Mouse (Mus musculus) heart, embryonic 10.5 days (tissue): ENCODE results near the gene Gm28048. TPM values are rescaled to one million over a fixed set of nuclear protein-coding genes. Genes with fewer than 3 reads are reported as not detected.
A peak's percentile ranks its signal among the peaks of the same experiment; 100 is the strongest.

Experiments
- DNase-seq: peaks from one replicate; pipeline ENCODE4 v3.0.0-alpha.2; 2017; ENCODE audit warnings: low spot score
- H3K27ac ChIP-seq: fragments of 300-500 bp; sonication (generic); 2 replicates; pipeline ENCODE4 v1.5.1; 2016; ENCODE audit warnings: mild to moderate bottlenecking
- H3K27me3 ChIP-seq: fragments of 300-500 bp; sonication (generic); 2 replicates; pipeline ENCODE4 v1.6.1; 2016; ENCODE audit warnings: mild to moderate bottlenecking; ENCODE audit not compliant: poor library complexity, insufficient read depth, severe bottlenecking
- H3K36me3 ChIP-seq: fragments of 300-500 bp; sonication (generic); 2 replicates; pipeline ENCODE4 v1.6.1; 2016; ENCODE audit warnings: mild to moderate bottlenecking, moderate library complexity
- H3K4me1 ChIP-seq: fragments of 300-500 bp; sonication (generic); 2 replicates; pipeline ENCODE4 v1.6.1; 2016; ENCODE audit warnings: mild to moderate bottlenecking
- H3K4me3 ChIP-seq: fragments of 300-500 bp; sonication (generic); 2 replicates; pipeline ENCODE4 v1.5.1; 2016; ENCODE audit warnings: mild to moderate bottlenecking, moderate library complexity
- H3K9me3 ChIP-seq: fragments of 300-500 bp; sonication (generic); 2 replicates; pipeline ENCODE4 v1.6.1; 2016; ENCODE audit warnings: mild to moderate bottlenecking, moderate library complexity
- WGBS: fragments of 180-500 bp; shearing (Covaris S2); methylation state at CpG from one replicate; pipeline ENCODE4 v1.1.7; 2016; 5-methylcytosine and 5-hydroxymethylcytosine counted together
- polyA plus RNA-seq: library from polyadenylated mRNA; unstranded; fragments of >200 nt; fragmentation: Nextera tagmentation; extraction: Ambion mirVana; gene quantifications from 2 replicates; pipeline ENCODE4 v1.2.1, GENCODE M21; 2016

The Gm28048 gene
- polyA plus RNA-seq, 1 experiment from 2014 or later = 8.3 TPM

DNA sequence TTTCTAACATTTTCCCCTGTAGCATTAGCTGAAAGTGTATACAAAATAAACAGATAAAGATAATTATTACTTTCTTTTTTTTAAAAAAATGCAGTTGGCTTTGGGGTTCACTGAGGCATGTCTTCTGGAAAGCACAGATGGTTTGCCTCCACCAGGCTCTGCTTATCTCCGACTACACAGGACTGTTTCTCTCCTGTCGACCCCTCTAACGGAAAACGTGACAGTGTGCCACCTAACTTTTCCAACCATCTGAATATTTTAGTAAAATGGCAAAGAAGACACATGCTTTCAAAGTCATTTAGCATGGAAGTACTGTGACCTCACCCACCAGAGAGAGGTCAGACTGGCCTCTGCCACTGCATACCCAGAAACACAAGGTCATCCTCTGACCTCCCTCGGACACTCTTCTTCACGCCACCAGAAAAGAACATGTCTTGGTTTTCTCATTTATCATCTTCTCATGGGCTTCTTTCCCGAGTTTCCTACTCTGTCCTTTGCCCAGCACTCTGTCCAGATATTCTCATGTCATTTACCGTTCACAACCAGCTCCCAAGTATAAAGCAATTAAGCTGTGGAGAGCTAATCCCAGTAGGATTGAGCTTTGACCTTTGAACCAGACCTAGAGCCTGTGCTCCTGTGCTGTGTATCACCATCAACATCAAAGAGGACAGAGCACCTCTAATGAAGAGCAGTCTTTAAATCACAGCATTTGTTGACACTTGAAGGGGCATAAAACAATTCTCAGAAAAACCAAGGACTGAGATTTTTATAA lies 134.7 kb downstream of the Gm28048 start:
- Histone ChIP-seq H3K27me3 (no peaks in the 10 kb centered on the region), H3K27ac (no peak overlapping the region), H3K9me3 (no peaks in the 10 kb centered on the region), H3K4me1 (peaks cover 56% of the 10 kb centered on the region), H3K36me3 (no peaks in the 10 kb centered on the region), H3K4me3 (no peak overlapping the region)
- no peak for DNase-seq
- WGBS = 43% methylated on average over 8 of the region's 8 CpGs

- no peak overlapping the region for H3K27ac ChIP-seq
- H3K4me1 ChIP-seq = peaks cover 56% of the 10 kb centered on the region
- H3K27me3 ChIP-seq = no peaks in the 10 kb centered on the region
- WGBS = 59% methylated on average over 6 of the region's 6 CpGs
- no peaks in the 10 kb centered on the region for H3K9me3 ChIP-seq
- H3K4me3 ChIP-seq = no peak overlapping the region
- DNase-seq = no peak
- no peaks in the 10 kb centered on the region for H3K36me3 ChIP-seq
These were observed 135.6 kb downstream of the Gm28048 start for GRCm38 (mm10) chr11:22846093-22846835.

DNA sequence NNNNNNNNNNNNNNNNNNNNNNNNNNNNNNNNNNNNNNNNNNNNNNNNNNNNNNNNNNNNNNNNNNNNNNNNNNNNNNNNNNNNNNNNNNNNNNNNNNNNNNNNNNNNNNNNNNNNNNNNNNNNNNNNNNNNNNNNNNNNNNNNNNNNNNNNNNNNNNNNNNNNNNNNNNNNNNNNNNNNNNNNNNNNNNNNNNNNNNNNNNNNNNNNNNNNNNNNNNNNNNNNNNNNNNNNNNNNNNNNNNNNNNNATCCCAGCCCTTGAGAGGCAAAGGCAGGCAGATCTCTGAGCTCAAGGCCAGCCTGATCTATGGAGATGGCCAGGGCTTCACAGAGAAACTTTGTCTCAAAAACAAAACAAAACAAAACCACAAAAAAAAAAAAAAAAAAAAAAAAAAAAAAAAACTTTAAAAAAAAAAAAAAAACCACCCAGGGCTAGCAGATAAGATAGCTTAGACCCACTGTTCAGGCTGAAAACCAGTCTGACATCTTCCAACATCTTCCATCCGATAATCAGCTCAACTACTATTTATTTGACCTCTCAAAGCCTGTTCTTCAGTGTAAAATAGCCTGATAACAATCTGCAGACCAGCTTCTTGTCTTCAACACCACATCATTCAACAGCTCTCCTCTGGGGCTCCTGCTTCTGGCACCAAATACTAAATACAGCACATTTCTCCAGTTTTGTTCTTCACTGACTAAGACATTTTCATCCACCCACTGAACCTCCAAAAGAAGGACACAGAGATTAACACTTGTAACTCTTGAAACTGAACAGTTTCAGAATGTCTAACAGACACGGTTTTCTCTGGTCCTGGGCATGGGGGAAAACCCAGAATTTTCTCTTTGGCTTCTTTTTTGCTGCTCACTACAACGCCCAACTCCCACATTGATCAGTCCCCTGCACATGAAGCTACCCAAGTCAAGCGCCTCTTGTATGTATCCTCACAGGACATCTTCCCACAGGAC lies 136.9 kb downstream of the Gm28048 start:
- H3K9me3 ChIP-seq = no peaks in the 10 kb centered on the region
- H3K36me3 ChIP-seq = no peaks in the 10 kb centered on the region
- H3K4me1 ChIP-seq = peaks cover 47% of the 10 kb centered on the region
- no peak for DNase-seq
- 46% methylated on average over 4 of the region's 4 CpGs for WGBS
- H3K4me3 ChIP-seq = no peak overlapping the region
- no peaks in the 10 kb centered on the region for H3K27me3 ChIP-seq
- no peak overlapping the region for H3K27ac ChIP-seq

- Histone ChIP-seq H3K4me3 (no peak overlapping the region), H3K27ac (no peak overlapping the region), H3K27me3 (no peaks in the 10 kb centered on the region), H3K36me3 (no peaks in the 10 kb centered on the region), H3K9me3 (no peaks in the 10 kb centered on the region), H3K4me1 (peaks cover 9% of the 10 kb centered on the region)
- no peak for DNase-seq
- 73% methylated on average over 3 of the region's 3 CpGs for WGBS
These were observed 142.4 kb downstream of the Gm28048 start for GRCm38 (mm10) chr11:22839456-22839855.

DNA sequence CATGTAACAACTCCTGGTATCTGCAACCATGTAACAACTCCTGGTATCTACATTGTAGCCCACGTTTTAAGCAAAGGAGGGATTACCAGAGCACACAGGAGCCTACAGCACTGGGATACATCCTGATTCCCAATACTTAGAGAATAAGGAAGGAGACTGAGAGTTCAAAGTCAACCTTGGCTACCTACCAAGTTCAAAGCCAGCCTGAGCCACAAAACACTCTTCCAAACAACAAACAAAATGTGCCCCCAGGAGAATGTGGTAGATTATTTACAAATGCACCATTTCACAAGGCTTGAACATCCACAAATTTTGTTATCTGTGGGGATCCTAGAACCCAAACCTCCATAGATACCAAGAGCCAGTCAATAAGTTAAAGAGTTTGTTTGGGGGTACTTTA lies 143.5 kb downstream of the Gm28048 start:
- 50% methylated on average over 1 of the region's 1 CpGs for WGBS
- H3K4me3 ChIP-seq = no peak overlapping the region
- no peaks in the 10 kb centered on the region for H3K9me3 ChIP-seq
- no peak for DNase-seq
- H3K4me1 ChIP-seq = peaks cover 3% of the 10 kb centered on the region
- no peak overlapping the region for H3K27ac ChIP-seq
- no peaks in the 10 kb centered on the region for H3K27me3 ChIP-seq
- H3K36me3 ChIP-seq = no peaks in the 10 kb centered on the region

DNA sequence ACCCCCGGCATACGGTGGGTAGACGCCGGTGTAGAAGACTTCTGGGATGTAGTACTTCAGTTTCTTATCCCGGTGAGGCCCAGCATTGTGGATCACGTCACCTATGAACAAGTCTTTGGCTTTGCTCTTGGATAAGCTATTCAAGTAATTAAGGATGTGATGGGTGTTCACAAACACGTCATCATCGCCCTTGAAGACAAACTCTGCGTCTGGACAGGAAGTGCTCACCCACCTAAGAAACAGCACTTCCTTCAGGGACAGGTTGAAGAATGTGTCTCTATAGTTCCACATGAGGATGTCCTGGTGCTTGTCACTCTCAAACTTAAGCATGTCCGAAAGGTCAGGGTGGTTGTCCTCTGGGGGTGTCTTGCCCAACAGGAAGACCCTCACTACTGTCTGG lies 145.6 kb downstream of the Gm28048 start:
- Histone ChIP-seq H3K4me3 (no peak overlapping the region), H3K4me1 (no peaks in the 10 kb centered on the region; the same call in 1 of the 2 replicates), H3K27me3 (no peaks in the 10 kb centered on the region), H3K36me3 (no peaks in the 10 kb centered on the region), H3K9me3 (no peaks in the 10 kb centered on the region), H3K27ac (no peak overlapping the region)
- WGBS = 88% methylated on average over 10 of the region's 10 CpGs
- DNase-seq = no peak

DNA sequence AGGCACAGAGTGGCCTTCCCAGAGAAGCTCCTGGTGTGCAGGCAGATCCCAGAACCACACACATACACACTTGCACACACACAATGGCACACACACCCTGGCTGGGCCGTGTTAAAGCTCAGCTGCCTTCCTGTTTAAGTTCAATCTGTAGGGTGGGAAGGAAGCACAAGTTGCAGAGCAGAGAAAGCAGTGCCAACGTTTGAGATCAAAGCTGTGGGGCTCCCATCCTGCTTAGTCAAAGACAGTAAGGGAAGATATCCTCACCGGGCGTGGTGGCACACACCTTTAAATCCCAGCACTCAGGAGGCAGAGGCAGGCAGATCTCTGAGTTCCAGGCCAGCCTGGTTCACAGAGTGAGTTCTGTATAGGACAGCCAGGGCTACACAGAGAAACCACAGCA lies 149.3 kb downstream of the Gm28048 start:
- Histone ChIP-seq H3K4me1 (peaks cover 12% of the 10 kb centered on the region), H3K36me3 (no peaks in the 10 kb centered on the region), H3K27me3 (no peaks in the 10 kb centered on the region), H3K9me3 (no peaks in the 10 kb centered on the region), H3K4me3 (no peak overlapping the region), H3K27ac (no peak overlapping the region)
- 81% methylated on average over 4 of the region's 4 CpGs for WGBS
- no peak for DNase-seq

GRCm38 (mm10) chr11:22831916-22832315 lies 150.0 kb downstream of the Gm28048 start:
- peaks cover 12% of the 10 kb centered on the region for H3K4me1 ChIP-seq
- 77% methylated on average over 11 of the region's 11 CpGs for WGBS

DNA sequence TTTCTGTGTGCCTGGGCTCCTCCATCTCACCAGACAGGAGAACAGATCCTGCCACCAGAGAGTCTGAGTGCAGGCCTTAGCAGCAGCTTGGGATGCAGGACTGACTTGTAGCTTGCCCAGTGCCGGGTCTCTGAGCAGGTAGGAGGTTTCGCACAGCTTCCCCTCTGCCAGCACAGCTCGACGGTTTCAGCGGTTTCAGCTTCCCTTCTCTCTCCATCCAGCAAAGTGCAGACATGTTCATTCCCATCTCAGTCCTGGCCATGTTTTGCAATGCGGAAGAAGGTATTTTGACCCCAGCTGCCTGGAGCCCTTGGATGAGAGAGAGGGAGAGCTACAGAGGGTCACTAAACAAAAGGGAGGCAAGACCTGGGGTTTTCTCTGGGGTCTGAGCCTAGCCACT lies 151.2 kb downstream of the Gm28048 start:
- 64% methylated on average over 6 of the region's 6 CpGs for WGBS
- no peak for DNase-seq
- Histone ChIP-seq H3K27ac (peak overlapping the region; percentile 37; the same call in 1 of the 2 replicates), H3K27me3 (no peaks in the 10 kb centered on the region), H3K9me3 (no peaks in the 10 kb centered on the region), H3K36me3 (no peaks in the 10 kb centered on the region), H3K4me3 (no peak overlapping the region), H3K4me1 (peaks cover 12% of the 10 kb centered on the region)

More at GRCm38 (mm10) chr11:22831916-22832315, 150.0 kb downstream of the Gm28048 start:
- no peaks in the 10 kb centered on the region for H3K9me3 ChIP-seq
- H3K36me3 ChIP-seq = no peaks in the 10 kb centered on the region
- no peak overlapping the region for H3K27ac ChIP-seq
- no peak overlapping the region for H3K4me3 ChIP-seq
- no peaks in the 10 kb centered on the region for H3K27me3 ChIP-seq
- DNase-seq = no peak

- H3K27ac ChIP-seq = peak overlapping the region; percentile 37; the same call in 1 of the 2 replicates
These were observed 151.7 kb downstream of the Gm28048 start for GRCm38 (mm10) chr11:22830179-22830611.

GRCm38 (mm10) chr11:22828988-22829632 lies 152.8 kb downstream of the Gm28048 start:
- WGBS = 95% methylated on average over 15 of the region's 15 CpGs
- no peak for DNase-seq

More at GRCm38 (mm10) chr11:22830179-22830611, 151.7 kb downstream of the Gm28048 start:
- H3K4me1 ChIP-seq = peaks cover 12% of the 10 kb centered on the region
- 47% methylated on average over 5 of the region's 5 CpGs for WGBS
- H3K9me3 ChIP-seq = no peaks in the 10 kb centered on the region
- DNase-seq = no peak
- no peaks in the 10 kb centered on the region for H3K36me3 ChIP-seq
- H3K27me3 ChIP-seq = no peaks in the 10 kb centered on the region
- H3K4me3 ChIP-seq = no peak overlapping the region

DNA sequence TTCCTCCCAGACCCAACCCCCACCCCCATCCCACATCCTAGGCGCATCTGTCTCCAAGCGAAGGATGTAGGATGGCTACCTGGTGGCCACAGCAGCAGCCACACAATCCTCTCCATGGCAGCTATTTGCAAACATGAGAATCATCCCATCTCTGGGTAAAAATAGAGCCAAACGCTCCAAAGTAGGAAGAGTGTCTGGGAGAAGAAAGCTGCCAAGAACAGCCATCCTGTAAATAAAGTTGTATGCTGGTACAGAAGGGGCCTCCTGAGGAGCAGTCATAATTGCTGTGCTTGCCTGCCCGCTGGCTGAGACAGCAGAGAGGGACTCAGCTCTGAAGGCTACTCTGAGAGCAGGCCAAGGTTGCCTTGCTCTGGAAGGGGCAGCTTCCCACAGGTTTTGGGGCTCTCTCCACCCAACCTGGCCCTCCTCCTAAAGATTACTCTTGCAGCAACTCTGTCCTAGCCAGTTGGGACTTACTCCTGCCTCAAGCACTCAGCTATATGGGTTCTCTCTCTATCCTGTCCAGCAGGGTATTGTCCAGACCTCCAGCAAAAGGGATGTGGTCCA lies 154.3 kb downstream of the Gm28048 start:
- H3K9me3 ChIP-seq = no peaks in the 10 kb centered on the region
- WGBS = 81% methylated on average over 4 of the region's 4 CpGs
- H3K27ac ChIP-seq = no peak overlapping the region
- H3K27me3 ChIP-seq = no peaks in the 10 kb centered on the region
- H3K4me3 ChIP-seq = no peak overlapping the region
- H3K36me3 ChIP-seq = no peaks in the 10 kb centered on the region
- no peak for DNase-seq
- H3K4me1 ChIP-seq = peaks cover 18% of the 10 kb centered on the region

More at GRCm38 (mm10) chr11:22828988-22829632, 152.8 kb downstream of the Gm28048 start:
- Histone ChIP-seq H3K27ac (no peak overlapping the region), H3K4me3 (no peak overlapping the region), H3K4me1 (peaks cover 17% of the 10 kb centered on the region), H3K36me3 (no peaks in the 10 kb centered on the region), H3K27me3 (no peaks in the 10 kb centered on the region), H3K9me3 (no peaks in the 10 kb centered on the region)
